Mouse (Mus musculus): ENCODE measurements at regions not wholly inside any gene's neighbourhood (a gene's known extent, or its start where the extent isn't known, plus 50 kb on each side); places are given as distances from the start of the nearest gene placed in this dataset.

DNA sequence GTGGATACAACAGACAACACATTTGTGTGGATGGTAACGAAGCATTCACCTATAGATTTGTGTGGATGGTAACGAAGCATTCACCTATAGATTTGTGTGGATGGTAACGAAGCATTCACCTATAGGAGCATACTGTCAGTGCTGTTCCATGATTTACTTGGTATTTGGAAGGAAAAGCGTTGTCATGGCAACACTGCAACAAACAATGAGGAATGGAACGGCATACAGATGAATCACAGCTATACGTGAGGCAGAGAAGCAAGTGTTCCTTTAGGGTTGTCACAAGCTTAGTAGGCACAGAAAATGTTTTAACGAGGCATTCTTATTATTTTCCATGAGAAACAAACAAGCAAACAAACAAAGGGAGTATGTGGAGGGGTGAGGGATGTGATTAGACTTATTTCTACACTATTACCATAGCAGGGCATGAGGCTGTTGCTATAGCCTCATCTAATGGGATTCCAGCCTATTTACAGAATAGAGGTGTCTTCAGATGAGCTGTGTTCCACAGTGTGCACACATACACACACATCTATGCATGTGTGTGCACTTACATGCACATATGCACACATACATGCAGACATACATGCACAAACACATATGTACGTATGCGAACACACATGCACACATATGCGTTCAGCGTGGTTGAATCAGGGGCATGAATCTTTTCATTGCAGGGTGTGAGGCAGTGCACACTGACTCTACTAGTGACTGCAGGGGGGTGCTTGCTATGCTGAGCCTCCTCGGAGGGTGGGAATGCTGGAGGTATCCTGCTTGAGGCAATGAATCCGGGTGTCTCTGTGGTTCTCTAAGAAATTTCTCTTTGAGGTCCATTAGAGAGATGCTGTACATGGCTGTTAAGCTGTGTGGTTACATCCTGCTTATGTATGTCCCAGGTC, 62.3 kb upstream of the Hnrnpk start:
- Histone ChIP-seq H3K4me3 (replicated peaks; ENCODE audit: insufficient read depth, low read depth, low read length) (no peak overlapping the region), H3K27me3 (ENCODE audit: control insufficient read depth, insufficient read depth, low read length) (no peaks in the 10 kb centered on the region), H3K27ac (ENCODE audit: insufficient read depth, low read length) (no peak overlapping the region), H3K4me1 (ENCODE audit: control insufficient read depth, insufficient read depth, low read length) (no peaks in the 10 kb centered on the region)
- 75% methylated on average over 13 of the region's 13 CpGs for WGBS
- TF ChIP-seq POLR2A (IDR thresholded peaks at IDR 0.05; ENCODE audit: borderline replicate concordance, insufficient read depth, low read length) (no peak), CTCF (IDR thresholded peaks at IDR 0.05; ENCODE audit: borderline replicate concordance, insufficient read depth, low read depth, low read length) (no peak)
- no peak for DNase-seq

All from cerebellum, adult 2 months (tissue).